Comparison of ENCODE assay signal across 20 mouse cellular contexts in genomic region chr12:117342321-117342720, GRCm38 (mm10).
A peak's percentile ranks its signal among the peaks of the same experiment; 100 is the strongest.
DNase-seq lines count a peak whose midpoint lies in the region; ATAC-seq and TF ChIP-seq lines count a peak whose summit lies in the region.
"Had no signal": no experiment of that assay in that cellular context is flagged by ENCODE, and none has a peak within 500 bp of the region (broad histone marks: within the 10 kb centered on the region; RNA-seq: fewer than 3 reads in every experiment).

No protein-coding gene starts in this region.

- no peak for DNase-seq in layer of hippocampus, adult 2 months (ENCODE audit: low spot score in 2 of 2)
- no peak for DNase-seq in layer of hippocampus, adult 9-11 months
- DNase-seq in midbrain, embryonic 10.5 days (ENCODE audit: low spot score) = peak; percentile 34
- DNase-seq in adrenal gland, postnatal 14 days = no peak
- DNase-seq in cerebellum, adult 11 months = no peak
- no peak for DNase-seq in liver, postnatal 0 days
- DNase-seq: adrenal gland, postnatal 36 days; cerebellum, postnatal 10 days; gastrocnemius, postnatal 25 days; kidney, adult 2 months; kidney, postnatal 36 days; liver; lung, embryonic 14.5 days; right cerebral cortex, adult 18-20 months; thymus, postnatal 36 days had no signal

- ATAC-seq in forebrain, embryonic 16.5 days = no peak
- no peak for ATAC-seq in liver, postnatal 0 days
- ATAC-seq: activated CD4-positive, CD25-positive, alpha-beta regulatory T cell, adult 4 months had no signal

- peaks cover 3% of the 10 kb centered on the region; the same call in 1 of the 2 replicates for H3K9me3 ChIP-seq in forebrain, embryonic 16.5 days (ENCODE audit: control insufficient read depth, low read length)
- peaks cover 6% of the 10 kb centered on the region; the same call in 1 of the 2 replicates for H3K9me3 ChIP-seq in midbrain, embryonic 10.5 days (replicated peaks)
- H3K9me3 ChIP-seq in liver, postnatal 0 days (ENCODE audit: low read length) = no peaks in the 10 kb centered on the region
- H3K9me3 ChIP-seq: embryonic facial prominence, embryonic 12.5 days had no signal

- no peaks in the 10 kb centered on the region for H3K36me3 ChIP-seq in forebrain, embryonic 16.5 days (ENCODE audit: control insufficient read depth, insufficient read depth)
- peaks cover 2% of the 10 kb centered on the region; the same call in 1 of the 2 replicates for H3K36me3 ChIP-seq in midbrain, embryonic 10.5 days
- H3K36me3 ChIP-seq in liver, postnatal 0 days (replicated peaks; ENCODE audit: insufficient read depth, low read length) = no peaks in the 10 kb centered on the region
- H3K36me3 ChIP-seq: embryonic facial prominence, embryonic 12.5 days; heart, embryonic 12.5 days had no signal

- H3K9ac ChIP-seq in forebrain, embryonic 16.5 days (replicated peaks; ENCODE audit: low read depth, low read length) = no peak overlapping the region
- no peak overlapping the region for H3K9ac ChIP-seq in liver, postnatal 0 days (replicated peaks)
- H3K9ac ChIP-seq: embryonic facial prominence, embryonic 12.5 days; heart, embryonic 12.5 days; lung, embryonic 14.5 days had no signal

- H3K27me3 ChIP-seq in forebrain, embryonic 16.5 days (replicated peaks; ENCODE audit: control insufficient read depth, insufficient read depth, low read length) = no peaks in the 10 kb centered on the region
- no peaks in the 10 kb centered on the region for H3K27me3 ChIP-seq in midbrain, embryonic 10.5 days (ENCODE audit: low read depth, poor library complexity, severe bottlenecking)
- no peaks in the 10 kb centered on the region; the same call in 1 of the 2 replicates for H3K27me3 ChIP-seq in liver, postnatal 0 days (ENCODE audit: insufficient read depth, low read length)
- H3K27me3 ChIP-seq: embryonic facial prominence, embryonic 12.5 days had no signal

- peak overlapping the region; percentile 1; the same call in 1 of the 2 replicates for H3K27ac ChIP-seq in layer of hippocampus, adult 2 months
- 0 out of 2 replicates have a peak overlapping the region, but pooled peaks have one; percentile 8 for H3K27ac ChIP-seq in forebrain, embryonic 16.5 days (ENCODE audit: low read length)
- H3K27ac ChIP-seq in midbrain, embryonic 10.5 days (replicated peaks) = peak overlapping the region; percentile 89
- H3K27ac ChIP-seq in liver, postnatal 0 days (ENCODE audit: low read depth) = no peak overlapping the region
- H3K27ac ChIP-seq: embryonic facial prominence, embryonic 12.5 days; macrophage had no signal

- no peak for TF ChIP-seq EP300 in liver, postnatal 0 days (IDR thresholded peaks at IDR 0.05; ENCODE audit: low read depth)

- H3K4me1 ChIP-seq in forebrain, embryonic 16.5 days (replicated peaks; ENCODE audit: control insufficient read depth, insufficient read depth, low read length) = peaks cover 35% of the 10 kb centered on the region
- peaks cover 91% of the 10 kb centered on the region for H3K4me1 ChIP-seq in midbrain, embryonic 10.5 days
- H3K4me1 ChIP-seq in liver, postnatal 0 days (ENCODE audit: insufficient read depth) = no peaks in the 10 kb centered on the region

- H3K4me2 ChIP-seq in forebrain, embryonic 16.5 days (ENCODE audit: low read length) = no peak overlapping the region
- H3K4me2 ChIP-seq in liver, postnatal 0 days (ENCODE audit: low read depth, low read length) = no peak overlapping the region
- H3K4me2 ChIP-seq: embryonic facial prominence, embryonic 12.5 days; heart, embryonic 12.5 days; lung, embryonic 14.5 days had no signal

- WGBS in forebrain, embryonic 16.5 days = 33% methylated on average over 6 of the region's 6 CpGs
- 40% methylated on average over 6 of the region's 6 CpGs for WGBS in midbrain, embryonic 10.5 days
- 38% methylated on average over 6 of the region's 6 CpGs for WGBS in liver, postnatal 0 days (ENCODE audit: insufficient replicate concordance)

- TF ChIP-seq CTCF in layer of hippocampus, adult 2 months (conservative IDR thresholded peaks at IDR 0.05) = no peak
- TF ChIP-seq CTCF in liver, postnatal 0 days (IDR thresholded peaks at IDR 0.05; ENCODE audit: low read depth) = no peak

- no peak overlapping the region for H3K4me3 ChIP-seq in layer of hippocampus, adult 2 months
- H3K4me3 ChIP-seq in forebrain, embryonic 16.5 days (replicated peaks; ENCODE audit: low read length) = no peak overlapping the region
- H3K4me3 ChIP-seq in midbrain, embryonic 10.5 days = no peak overlapping the region
- H3K4me3 ChIP-seq in liver, postnatal 0 days (ENCODE audit: low read depth, low read length) = no peak overlapping the region
- H3K4me3 ChIP-seq: embryonic facial prominence, embryonic 12.5 days; heart, embryonic 12.5 days had no signal
